Mouse (Mus musculus): ENCODE data around the gene Gak. TPM values are rescaled to one million over a fixed set of nuclear protein-coding genes. Genes with fewer than 3 reads are reported as not detected.

Gene Gak
- polyA plus RNA-seq, 1 experiment from 2014 or later: 61.2 TPM

GRCm38 (mm10) chr5:108543516-108544291, 85.9 kb downstream of the Gak start:
- no peak overlapping the region for H3K27ac ChIP-seq (ENCODE audit: low read depth, low read length)
- H3K4me1 ChIP-seq (replicated peaks; ENCODE audit: control insufficient read depth, insufficient read depth, low read length): no peaks in the 10 kb centered on the region
- H3K9me3 ChIP-seq (ENCODE audit: control insufficient read depth): no peaks in the 10 kb centered on the region
- no peak overlapping the region for H3K4me2 ChIP-seq (replicated peaks; ENCODE audit: low read depth)
- 65% methylated on average over 7 of the region's 7 CpGs for WGBS
- no peak for TF ChIP-seq CTCF (IDR thresholded peaks at IDR 0.05; ENCODE audit: low read depth)
- H3K36me3 ChIP-seq (ENCODE audit: control insufficient read depth, insufficient read depth): no peaks in the 10 kb centered on the region
- H3K4me3 ChIP-seq (ENCODE audit: low read depth, low read length): no peak overlapping the region
- no peak overlapping the region for H3K9ac ChIP-seq (ENCODE audit: low read depth, low read length)
- ATAC-seq: no peak
- H3K27me3 ChIP-seq (replicated peaks; ENCODE audit: control insufficient read depth, insufficient read depth, low read length): peaks cover under 1% of the 10 kb centered on the region

- ATAC-seq: no peak
- no peak overlapping the region for H3K9ac ChIP-seq (ENCODE audit: low read depth, low read length)
- H3K27me3 ChIP-seq (replicated peaks; ENCODE audit: control insufficient read depth, insufficient read depth, low read length): no peaks in the 10 kb centered on the region
- H3K4me2 ChIP-seq (replicated peaks; ENCODE audit: low read depth): no peak overlapping the region
- H3K27ac ChIP-seq (ENCODE audit: low read depth, low read length): no peak overlapping the region
- no peaks in the 10 kb centered on the region for H3K36me3 ChIP-seq (ENCODE audit: control insufficient read depth, insufficient read depth)
- no peaks in the 10 kb centered on the region for H3K4me1 ChIP-seq (replicated peaks; ENCODE audit: control insufficient read depth, insufficient read depth, low read length)
- no peak overlapping the region for H3K4me3 ChIP-seq (ENCODE audit: low read depth, low read length)
- 89% methylated on average over 2 of the region's 2 CpGs for WGBS
- TF ChIP-seq CTCF (IDR thresholded peaks at IDR 0.05; ENCODE audit: low read depth): no peak
- peaks cover 8% of the 10 kb centered on the region; the same call in 1 of the 2 replicates for H3K9me3 ChIP-seq (ENCODE audit: control insufficient read depth)
Observed at GRCm38 (mm10) chr5:108534188-108534587, 95.4 kb downstream of the Gak start.

GRCm38 (mm10) chr5:108522597-108522996, 107.0 kb downstream of the Gak start:
- Histone ChIP-seq H3K9ac (ENCODE audit: low read depth, low read length) (no peak overlapping the region), H3K36me3 (ENCODE audit: control insufficient read depth, insufficient read depth) (no peaks in the 10 kb centered on the region), H3K27ac (ENCODE audit: low read depth, low read length) (no peak overlapping the region), H3K9me3 (ENCODE audit: control insufficient read depth) (no peaks in the 10 kb centered on the region), H3K27me3 (replicated peaks; ENCODE audit: control insufficient read depth, insufficient read depth, low read length) (no peaks in the 10 kb centered on the region), H3K4me1 (replicated peaks; ENCODE audit: control insufficient read depth, insufficient read depth, low read length) (no peaks in the 10 kb centered on the region), H3K4me2 (replicated peaks; ENCODE audit: low read depth) (no peak overlapping the region), H3K4me3 (ENCODE audit: low read depth, low read length) (no peak overlapping the region)
- WGBS: 83% methylated on average over 3 of the region's 3 CpGs
- no peak for ATAC-seq
- no peak for TF ChIP-seq CTCF (IDR thresholded peaks at IDR 0.05; ENCODE audit: low read depth)

GRCm38 (mm10) chr5:108521896-108522295, 107.7 kb downstream of the Gak start:
- Histone ChIP-seq H3K27me3 (replicated peaks; ENCODE audit: control insufficient read depth, insufficient read depth, low read length) (no peaks in the 10 kb centered on the region), H3K9me3 (ENCODE audit: control insufficient read depth) (no peaks in the 10 kb centered on the region), H3K36me3 (ENCODE audit: control insufficient read depth, insufficient read depth) (no peaks in the 10 kb centered on the region), H3K4me1 (replicated peaks; ENCODE audit: control insufficient read depth, insufficient read depth, low read length) (no peaks in the 10 kb centered on the region), H3K4me3 (ENCODE audit: low read depth, low read length) (no peak overlapping the region), H3K9ac (ENCODE audit: low read depth, low read length) (no peak overlapping the region), H3K27ac (ENCODE audit: low read depth, low read length) (no peak overlapping the region), H3K4me2 (replicated peaks; ENCODE audit: low read depth) (no peak overlapping the region)
- TF ChIP-seq CTCF (IDR thresholded peaks at IDR 0.05; ENCODE audit: low read depth): no peak
- ATAC-seq: no peak
- WGBS: 75% methylated on average over 3 of the region's 3 CpGs

GRCm38 (mm10) chr5:108521016-108521415, 108.5 kb downstream of the Gak start:
- no peak for ATAC-seq
- no peak overlapping the region for H3K4me2 ChIP-seq (replicated peaks; ENCODE audit: low read depth)
- TF ChIP-seq CTCF (IDR thresholded peaks at IDR 0.05; ENCODE audit: low read depth): no peak
- 53% methylated on average over 2 of the region's 2 CpGs for whole genome bisulfite sequencing
- H3K27me3 ChIP-seq (replicated peaks; ENCODE audit: control insufficient read depth, insufficient read depth, low read length): no peaks in the 10 kb centered on the region
- H3K36me3 ChIP-seq (ENCODE audit: control insufficient read depth, insufficient read depth): no peaks in the 10 kb centered on the region
- H3K4me3 ChIP-seq (ENCODE audit: low read depth, low read length): no peak overlapping the region
- no peaks in the 10 kb centered on the region for H3K4me1 ChIP-seq (replicated peaks; ENCODE audit: control insufficient read depth, insufficient read depth, low read length)
- no peak overlapping the region for H3K27ac ChIP-seq (ENCODE audit: low read depth, low read length)
- H3K9me3 ChIP-seq (ENCODE audit: control insufficient read depth): no peaks in the 10 kb centered on the region
- no peak overlapping the region for H3K9ac ChIP-seq (ENCODE audit: low read depth, low read length)

GRCm38 (mm10) chr5:108520153-108520552, 109.4 kb downstream of the Gak start:
- Histone ChIP-seq H3K27ac (ENCODE audit: low read depth, low read length) (no peak overlapping the region), H3K36me3 (ENCODE audit: control insufficient read depth, insufficient read depth) (no peaks in the 10 kb centered on the region), H3K4me2 (replicated peaks; ENCODE audit: low read depth) (no peak overlapping the region), H3K4me3 (ENCODE audit: low read depth, low read length) (no peak overlapping the region), H3K9me3 (ENCODE audit: control insufficient read depth) (no peaks in the 10 kb centered on the region), H3K4me1 (replicated peaks; ENCODE audit: control insufficient read depth, insufficient read depth, low read length) (no peaks in the 10 kb centered on the region), H3K9ac (ENCODE audit: low read depth, low read length) (no peak overlapping the region), H3K27me3 (replicated peaks; ENCODE audit: control insufficient read depth, insufficient read depth, low read length) (no peaks in the 10 kb centered on the region)
- TF ChIP-seq CTCF (IDR thresholded peaks at IDR 0.05; ENCODE audit: low read depth): no peak
- ATAC-seq: no peak
- 81% methylated on average over 7 of the region's 7 CpGs for WGBS

Other genes starting within 250 kb of the Gak start
- 0.09 and 0.16 TPM in 2 replicates for gene Pde6b, start 241.4 kb downstream of the Gak start, polyA plus RNA-seq (2015; fragmentation: Nextera tagmentation; extraction: Ambion mirVana)
- gene Atp5k, start 195.3 kb downstream of the Gak start, polyA plus RNA-seq (2015; fragmentation: Nextera tagmentation; extraction: Ambion mirVana): 829 and 847 TPM in 2 replicates
- gene Mfsd7a, start 180.9 kb downstream of the Gak start, polyA plus RNA-seq (2015; fragmentation: Nextera tagmentation; extraction: Ambion mirVana): 0.42 and 0.51 TPM in 2 replicates
- 9.3 and 10.2 TPM in 2 replicates for gene Pcgf3, start 168.5 kb downstream of the Gak start, polyA plus RNA-seq (2015; fragmentation: Nextera tagmentation; extraction: Ambion mirVana)
- gene Cplx1, start 79.7 kb downstream of the Gak start, polyA plus RNA-seq (2015; fragmentation: Nextera tagmentation; extraction: Ambion mirVana): 2.0 and 2.2 TPM in 2 replicates
- 19.4 and 19.5 TPM in 2 replicates for gene Tmem175, start within 50 bp of the Gak start, polyA plus RNA-seq (2015; fragmentation: Nextera tagmentation; extraction: Ambion mirVana)
- gene Idua, start 30.6 kb upstream of the Gak start, polyA plus RNA-seq (2015; fragmentation: Nextera tagmentation; extraction: Ambion mirVana): 4.8 and 5.8 TPM in 2 replicates
- gene Dgkq, start 39.9 kb upstream of the Gak start, polyA plus RNA-seq (2015; fragmentation: Nextera tagmentation; extraction: Ambion mirVana): 10.3 and 13.6 TPM in 2 replicates
- 1.9 and 2.1 TPM in 2 replicates for gene Slc26a1, start 45.8 kb upstream of the Gak start, polyA plus RNA-seq (2015; fragmentation: Nextera tagmentation; extraction: Ambion mirVana)
- 14.8 and 14.9 TPM in 2 replicates for gene Fgfrl1, start 62.6 kb upstream of the Gak start, polyA plus RNA-seq (2015; fragmentation: Nextera tagmentation; extraction: Ambion mirVana)
- 0.71 and 1.2 TPM in 2 replicates for gene Rnf212, start 145.2 kb upstream of the Gak start, polyA plus RNA-seq (2015; fragmentation: Nextera tagmentation; extraction: Ambion mirVana)
- 0.26 TPM in 1 of 2 replicates, not detected in the other for gene Tmed11, start 165.6 kb upstream of the Gak start, polyA plus RNA-seq (2015; fragmentation: Nextera tagmentation; extraction: Ambion mirVana)
- gene Vmn2r8, start 179.1 kb upstream of the Gak start, polyA plus RNA-seq (2015; fragmentation: Nextera tagmentation; extraction: Ambion mirVana): not detected in 2 replicates
- not detected in 2 replicates for gene Vmn2r9, start 222.8 kb upstream of the Gak start, polyA plus RNA-seq (2015; fragmentation: Nextera tagmentation; extraction: Ambion mirVana)